Mouse (Mus musculus) ES-CJ7 (cell line): ENCODE results near the gene Mrpl10.

Source experiments
- DNase-seq: peaks from one replicate; pipeline ENCODE4 v3.0.0; 2011; ENCODE audit warnings: low read depth, low spot score

Gene Mrpl10

GRCm38 (mm10) chr11:97025721-97026344 is 15.5 kb upstream of the Mrpl10 start:
- DNase-seq: peak; percentile 92

- DNase-seq: peak; percentile 92
Observed at GRCm38 (mm10) chr11:97029686-97030417, 11.5 kb upstream of the Mrpl10 start, which contains the start of gene Scrn2. TSS of gene Scrn2 (plus strand) at chr11:97029938.

DNA sequence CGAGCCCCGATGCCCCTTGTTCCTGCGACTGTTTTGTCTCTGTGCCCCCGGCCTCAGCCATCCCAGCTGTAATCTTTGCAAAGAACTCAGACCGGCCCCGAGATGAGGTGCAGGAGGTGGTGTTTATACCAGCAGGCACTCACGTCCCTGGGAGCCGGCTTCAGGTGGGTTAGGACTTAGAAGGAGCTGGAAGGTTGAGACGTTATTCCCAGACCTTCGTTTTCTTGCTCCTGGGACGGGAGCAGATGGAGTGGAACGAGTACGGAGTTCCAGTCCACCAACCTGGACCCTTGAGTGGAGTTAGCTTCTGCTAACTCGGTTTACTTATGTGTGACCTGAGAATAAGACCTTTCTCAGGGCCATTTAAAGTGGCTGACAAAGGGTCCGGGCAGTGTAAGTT is 10.9 kb upstream of the Mrpl10 start:
- no peak for DNase-seq

GRCm38 (mm10) chr11:97031977-97032376 is 9.4 kb upstream of the Mrpl10 start:
- no peak for DNase-seq

DNA sequence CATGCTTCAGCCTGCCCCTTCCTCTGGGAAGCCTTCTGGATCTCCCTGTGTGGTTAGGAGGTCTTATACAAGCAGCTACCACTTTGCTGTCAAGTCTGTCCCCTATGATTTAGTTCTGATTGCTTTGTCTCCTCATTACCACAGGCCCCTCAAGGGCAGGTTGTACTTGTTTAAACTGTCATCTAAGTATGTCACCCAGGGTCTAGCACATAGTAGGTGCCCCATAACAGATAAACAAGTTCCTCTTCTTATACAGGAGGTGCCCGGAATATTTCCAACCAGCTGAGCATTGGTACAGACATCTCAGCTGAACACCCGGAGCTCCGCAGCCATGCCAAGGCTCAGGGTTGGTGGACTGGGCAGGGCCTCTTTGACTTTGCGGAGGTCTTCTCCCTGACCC is 8.9 kb upstream of the Mrpl10 start:
- no peak for DNase-seq

GRCm38 (mm10) chr11:97033781-97034180 is 7.6 kb upstream of the Mrpl10 start:
- DNase-seq: no peak

GRCm38 (mm10) chr11:97036141-97036540 is 5.2 kb upstream of the Mrpl10 start:
- DNase-seq: no peak

GRCm38 (mm10) chr11:97038881-97039280 is 2.5 kb upstream of the Mrpl10 start:
- no peak for DNase-seq

GRCm38 (mm10) chr11:97040301-97041021 is 899 bp upstream of the Mrpl10 start:
- no peak for DNase-seq

DNA sequence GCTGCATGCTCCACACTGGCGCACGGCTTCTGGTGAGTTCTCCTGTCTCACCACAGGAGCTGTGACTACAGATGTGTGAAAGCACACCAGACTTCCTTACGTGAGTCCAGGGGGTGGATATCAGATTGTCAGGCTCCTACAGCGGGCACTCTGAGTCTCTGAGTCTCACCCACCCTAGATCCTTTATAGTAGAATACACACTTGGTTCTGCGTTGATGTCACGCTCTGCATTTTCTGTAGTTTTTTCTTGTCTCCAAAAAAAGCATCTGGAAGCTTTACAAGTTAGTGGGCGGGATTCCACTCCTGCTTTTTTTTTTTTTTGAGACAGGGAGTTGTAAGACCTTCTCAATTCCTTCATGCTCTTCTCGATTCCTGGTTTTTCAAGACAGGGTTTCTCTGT is 3.5 kb downstream of the Mrpl10 start:
- no peak for DNase-seq

DNA sequence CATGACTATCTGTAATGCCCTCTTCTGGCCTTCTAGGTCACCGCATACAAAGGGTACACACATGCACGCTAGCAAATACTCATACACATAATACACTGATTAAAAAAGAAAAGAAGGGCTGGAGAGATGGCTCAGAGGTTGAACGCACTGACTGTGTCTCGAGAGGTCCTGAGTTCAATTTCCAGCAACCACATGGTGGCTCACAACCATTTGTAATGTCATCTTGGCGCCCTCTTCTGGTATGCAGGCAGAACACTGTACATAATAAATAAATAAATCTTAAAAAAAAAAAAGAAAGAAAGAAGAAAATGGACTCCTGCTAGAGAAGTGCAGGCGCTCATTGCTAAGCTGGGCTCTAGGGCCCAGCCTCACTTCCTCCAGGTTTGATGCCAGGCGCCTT is 4.5 kb downstream of the Mrpl10 start:
- peak; percentile 79 for DNase-seq

DNA sequence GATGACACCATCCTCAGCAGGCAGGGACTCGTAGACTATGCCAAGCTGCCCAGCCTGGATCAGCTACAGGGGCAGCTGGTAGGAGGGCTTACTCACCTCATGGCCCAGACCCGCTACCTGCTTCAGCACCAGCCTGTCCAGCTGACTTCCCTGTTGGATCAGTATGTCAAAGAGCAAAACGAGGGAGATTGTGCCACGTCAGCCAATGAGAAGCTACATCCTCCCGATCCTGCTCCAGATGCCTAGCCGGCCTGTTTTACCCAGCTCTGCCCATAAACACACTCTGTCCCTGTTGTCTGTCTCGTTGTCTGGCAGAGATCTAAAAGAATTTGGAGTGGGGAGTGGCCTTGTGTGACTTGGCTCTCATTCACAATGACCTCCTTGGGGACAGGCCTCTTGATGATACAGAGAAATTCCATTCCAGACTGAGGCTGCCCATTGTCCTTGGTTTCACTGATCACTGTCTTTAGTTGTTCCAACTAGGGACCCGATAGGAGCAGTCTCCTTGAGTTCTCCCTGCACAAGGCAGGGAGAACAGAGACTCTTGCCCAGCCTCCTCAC is 6.8 kb downstream of the Mrpl10 start:
- DNase-seq: no peak

- no peak for DNase-seq
Observed at GRCm38 (mm10) chr11:97049492-97050085, 8.2 kb downstream of the Mrpl10 start.

GRCm38 (mm10) chr11:97050216-97050943 is 9.0 kb downstream of the Mrpl10 start, which contains the start of gene Osbpl7:
TSS of gene Osbpl7 (plus strand) at chr11:97050628.
- peak; percentile 66 for DNase-seq

- DNase-seq: no peak
Observed at GRCm38 (mm10) chr11:97050944-97051586, 9.7 kb downstream of the Mrpl10 start.

DNA sequence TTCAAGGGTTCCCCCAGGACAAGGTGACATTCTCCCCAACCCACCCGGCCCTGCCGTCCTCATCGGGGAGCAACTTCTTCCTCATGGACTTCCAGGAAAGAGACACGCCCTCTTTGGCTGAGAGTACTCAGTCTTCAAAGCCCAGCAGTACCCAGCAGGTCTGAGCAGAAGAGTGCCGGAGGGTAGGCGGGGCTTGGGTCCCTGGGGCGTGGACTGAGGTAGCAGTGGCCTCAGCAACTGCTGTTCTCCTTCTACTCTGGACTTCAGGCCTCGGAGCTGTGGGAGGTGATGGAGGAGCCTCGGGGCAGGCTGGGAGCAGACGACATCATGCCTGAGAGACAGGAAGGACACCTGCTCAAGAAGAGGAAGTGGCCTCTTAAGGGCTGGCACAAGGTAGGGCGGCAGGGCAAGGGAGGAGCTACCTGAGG is 10.9 kb downstream of the Mrpl10 start:
- DNase-seq: peak; percentile 80

GRCm38 (mm10) chr11:97063274-97063920 is 22.0 kb downstream of the Mrpl10 start:
- no peak for DNase-seq

DNA sequence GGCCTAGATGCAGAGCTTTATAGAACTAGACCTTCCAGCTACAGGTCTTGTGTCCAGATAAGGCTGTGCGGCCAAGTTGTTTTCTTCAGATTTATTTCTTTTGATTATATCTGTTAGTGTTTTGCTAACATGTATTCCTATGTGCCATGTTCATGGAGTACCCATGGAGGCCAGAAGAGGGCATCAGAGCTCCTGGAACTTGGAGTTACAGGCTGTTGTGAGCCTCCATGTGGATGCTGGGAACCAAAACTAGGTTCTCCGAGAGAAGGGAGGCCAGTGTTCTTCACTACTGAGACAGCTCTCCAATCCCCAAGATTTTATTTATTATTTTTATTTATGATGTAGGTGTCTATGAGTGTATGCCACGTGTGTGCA is 22.5 kb downstream of the Mrpl10 start:
- DNase-seq: peak; percentile 60

- DNase-seq: no peak
Observed at GRCm38 (mm10) chr11:97065538-97066295, 24.4 kb downstream of the Mrpl10 start.
